Mouse (Mus musculus): ENCODE measurements around the gene Pex16. TPM values are rescaled to one million over a fixed set of nuclear protein-coding genes. Genes with fewer than 3 reads are reported as not detected.
"Not testable (repeated sequence)": the region's sequence is repeated elsewhere in the genome, so short reads cannot be mapped to it uniquely, and the experiment has no call there.

The Pex16 gene
- polyA plus RNA-seq, 1 experiment from 2014 or later = 19.6 TPM

GRCm38 (mm10) chr2:92397436-92397835 lies 23.0 kb downstream of the Pex16 start:
- Histone ChIP-seq H3K9me3 (ENCODE audit: control insufficient read depth, low read length) (no peaks in the 10 kb centered on the region), H3K9ac (ENCODE audit: low read depth, low read length) (no peak overlapping the region), H3K27ac (replicated peaks; ENCODE audit: low read depth, low read length) (no peak overlapping the region), H3K4me2 (ENCODE audit: low read depth, low read length) (no peak overlapping the region), H3K27me3 (replicated peaks; ENCODE audit: control insufficient read depth, insufficient read depth, low read length) (no peaks in the 10 kb centered on the region; the same call in 1 of the 2 replicates), H3K4me3 (ENCODE audit: low read depth, low read length) (no peak overlapping the region), H3K36me3 (ENCODE audit: control insufficient read depth, insufficient read depth, low read length) (no peaks in the 10 kb centered on the region), H3K4me1 (ENCODE audit: control insufficient read depth, insufficient read depth, low read length) (peaks cover 7% of the 10 kb centered on the region; the same call in 1 of the 2 replicates)
- ATAC-seq (ENCODE audit: low read depth) (no peak), DNase-seq (ENCODE audit: low spot score) (no peak)
- WGBS = 67% methylated on average over 1 of the region's 1 CpGs

GRCm38 (mm10) chr2:92399877-92400276 lies 25.4 kb downstream of the Pex16 start:
- H3K4me2 ChIP-seq (ENCODE audit: low read depth, low read length); H3K9ac ChIP-seq (ENCODE audit: low read depth, low read length); H3K9me3 ChIP-seq (ENCODE audit: control insufficient read depth, low read length); DNase-seq (ENCODE audit: low spot score); H3K27ac ChIP-seq (replicated peaks; ENCODE audit: low read depth, low read length); H3K4me1 ChIP-seq (ENCODE audit: control insufficient read depth, insufficient read depth, low read length); ATAC-seq (ENCODE audit: low read depth); H3K4me3 ChIP-seq (ENCODE audit: low read depth, low read length); H3K27me3 ChIP-seq (replicated peaks; ENCODE audit: control insufficient read depth, insufficient read depth, low read length): not testable (repeated sequence)
- peaks cover 16% of the 10 kb centered on the region for H3K36me3 ChIP-seq (ENCODE audit: control insufficient read depth, insufficient read depth, low read length)
- WGBS = 73% methylated on average over 2 of the region's 4 CpGs

GRCm38 (mm10) chr2:92400682-92401081 lies 26.2 kb downstream of the Pex16 start:
- peak overlapping the region; percentile 91 for H3K4me2 ChIP-seq (ENCODE audit: low read depth, low read length)
- H3K27me3 ChIP-seq (replicated peaks; ENCODE audit: control insufficient read depth, insufficient read depth, low read length) = no peaks in the 10 kb centered on the region; the same call in 1 of the 2 replicates
- no peak overlapping the region for H3K27ac ChIP-seq (replicated peaks; ENCODE audit: low read depth, low read length)
- DNase-seq (ENCODE audit: low spot score) = no peak
- no peaks in the 10 kb centered on the region for H3K9me3 ChIP-seq (ENCODE audit: control insufficient read depth, low read length)
- peaks cover 4% of the 10 kb centered on the region; the same call in 1 of the 2 replicates for H3K4me1 ChIP-seq (ENCODE audit: control insufficient read depth, insufficient read depth, low read length)
- H3K9ac ChIP-seq (ENCODE audit: low read depth, low read length) = peak overlapping the region; percentile 76
- H3K36me3 ChIP-seq (ENCODE audit: control insufficient read depth, insufficient read depth, low read length) = peaks cover 24% of the 10 kb centered on the region
- peak overlapping the region; percentile 61 for H3K4me3 ChIP-seq (ENCODE audit: low read depth, low read length)
- no peak for ATAC-seq (ENCODE audit: low read depth)
- 2% methylated on average over 15 of the region's 22 CpGs for WGBS

- Histone ChIP-seq H3K27me3 (replicated peaks; ENCODE audit: control insufficient read depth, insufficient read depth, low read length) (no peaks in the 10 kb centered on the region; the same call in 1 of the 2 replicates), H3K9ac (ENCODE audit: low read depth, low read length) (peak within 1 kb of the TSS; percentile 76), H3K9me3 (ENCODE audit: control insufficient read depth, low read length) (no peaks in the 10 kb centered on the region), H3K4me2 (ENCODE audit: low read depth, low read length) (peak within 1 kb of the TSS; percentile 91), H3K4me1 (ENCODE audit: control insufficient read depth, insufficient read depth, low read length) (peaks cover 4% of the 10 kb centered on the region; the same call in 1 of the 2 replicates), H3K27ac (replicated peaks; ENCODE audit: low read depth, low read length) (no peak within 1 kb of the TSS), H3K4me3 (ENCODE audit: low read depth, low read length) (peak within 1 kb of the TSS; percentile 61), H3K36me3 (ENCODE audit: control insufficient read depth, insufficient read depth, low read length) (peaks cover 24% of the 10 kb centered on the region)
- ATAC-seq (ENCODE audit: low read depth) = peak; percentile 74
- WGBS = 10% methylated on average over 5 of the region's 59 CpGs
- DNase-seq (ENCODE audit: low spot score) = peak; percentile 65
Measured at GRCm38 (mm10) chr2:92401091-92401561, 26.6 kb downstream of the Pex16 start, which contains the start of gene Mapk8ip1. Gene Mapk8ip1 (minus strand): TSS chr2:92401263.

GRCm38 (mm10) chr2:92402591-92403326 lies 28.3 kb downstream of the Pex16 start:
- Histone ChIP-seq H3K27ac (replicated peaks; ENCODE audit: low read depth, low read length) (no peak overlapping the region), H3K9me3 (ENCODE audit: control insufficient read depth, low read length) (no peaks in the 10 kb centered on the region), H3K36me3 (ENCODE audit: control insufficient read depth, insufficient read depth, low read length) (peaks cover 34% of the 10 kb centered on the region), H3K4me1 (ENCODE audit: control insufficient read depth, insufficient read depth, low read length) (peaks cover 4% of the 10 kb centered on the region; the same call in 1 of the 2 replicates), H3K4me3 (ENCODE audit: low read depth, low read length) (no peak overlapping the region), H3K4me2 (ENCODE audit: low read depth, low read length) (no peak overlapping the region), H3K27me3 (replicated peaks; ENCODE audit: control insufficient read depth, insufficient read depth, low read length) (no peaks in the 10 kb centered on the region; the same call in 1 of the 2 replicates), H3K9ac (ENCODE audit: low read depth, low read length) (no peak overlapping the region)
- ATAC-seq (ENCODE audit: low read depth) = no peak
- DNase-seq (ENCODE audit: low spot score) = no peak
- 73% methylated on average over 4 of the region's 4 CpGs for WGBS

- Histone ChIP-seq H3K4me2 (ENCODE audit: low read depth, low read length) (no peak overlapping the region), H3K27ac (replicated peaks; ENCODE audit: low read depth, low read length) (no peak overlapping the region), H3K36me3 (ENCODE audit: control insufficient read depth, insufficient read depth, low read length) (peaks cover 44% of the 10 kb centered on the region), H3K4me3 (ENCODE audit: low read depth, low read length) (no peak overlapping the region), H3K27me3 (replicated peaks; ENCODE audit: control insufficient read depth, insufficient read depth, low read length) (no peaks in the 10 kb centered on the region; the same call in 1 of the 2 replicates), H3K4me1 (ENCODE audit: control insufficient read depth, insufficient read depth, low read length) (peaks cover 4% of the 10 kb centered on the region; the same call in 1 of the 2 replicates), H3K9me3 (ENCODE audit: control insufficient read depth, low read length) (no peaks in the 10 kb centered on the region), H3K9ac (ENCODE audit: low read depth, low read length) (no peak overlapping the region)
- no peak for ATAC-seq (ENCODE audit: low read depth)
- WGBS = 91% methylated on average over 5 of the region's 5 CpGs
- no peak for DNase-seq (ENCODE audit: low spot score)
Measured at GRCm38 (mm10) chr2:92403776-92404319, 29.4 kb downstream of the Pex16 start.

GRCm38 (mm10) chr2:92404737-92405136 lies 30.3 kb downstream of the Pex16 start:
- peaks cover 4% of the 10 kb centered on the region; the same call in 1 of the 2 replicates for H3K4me1 ChIP-seq (ENCODE audit: control insufficient read depth, insufficient read depth, low read length)
- no peaks in the 10 kb centered on the region for H3K9me3 ChIP-seq (ENCODE audit: control insufficient read depth, low read length)
- H3K36me3 ChIP-seq (ENCODE audit: control insufficient read depth, insufficient read depth, low read length) = peaks cover 53% of the 10 kb centered on the region
- ATAC-seq (ENCODE audit: low read depth) (no peak), DNase-seq (ENCODE audit: low spot score) (no peak)
- H3K9ac ChIP-seq (ENCODE audit: low read depth, low read length) = no peak overlapping the region
- H3K27ac ChIP-seq (replicated peaks; ENCODE audit: low read depth, low read length) = no peak overlapping the region
- 72% methylated on average over 6 of the region's 6 CpGs for WGBS
- no peak overlapping the region for H3K4me2 ChIP-seq (ENCODE audit: low read depth, low read length)
- H3K27me3 ChIP-seq (replicated peaks; ENCODE audit: control insufficient read depth, insufficient read depth, low read length) = no peaks in the 10 kb centered on the region; the same call in 1 of the 2 replicates
- H3K4me3 ChIP-seq (ENCODE audit: low read depth, low read length) = no peak overlapping the region

- Histone ChIP-seq H3K4me3 (ENCODE audit: low read depth, low read length) (no peak overlapping the region), H3K9ac (ENCODE audit: low read depth, low read length) (no peak overlapping the region), H3K4me2 (ENCODE audit: low read depth, low read length) (no peak overlapping the region), H3K4me1 (ENCODE audit: control insufficient read depth, insufficient read depth, low read length) (peaks cover 4% of the 10 kb centered on the region; the same call in 1 of the 2 replicates), H3K9me3 (ENCODE audit: control insufficient read depth, low read length) (no peaks in the 10 kb centered on the region), H3K36me3 (ENCODE audit: control insufficient read depth, insufficient read depth, low read length) (peaks cover 62% of the 10 kb centered on the region), H3K27ac (replicated peaks; ENCODE audit: low read depth, low read length) (no peak overlapping the region), H3K27me3 (replicated peaks; ENCODE audit: control insufficient read depth, insufficient read depth, low read length) (no peaks in the 10 kb centered on the region; the same call in 1 of the 2 replicates)
- DNase-seq (ENCODE audit: low spot score) = no peak
- ATAC-seq (ENCODE audit: low read depth) = no peak
- 92% methylated on average over 7 of the region's 7 CpGs for whole genome bisulfite sequencing
Measured at GRCm38 (mm10) chr2:92405687-92406086, 31.2 kb downstream of the Pex16 start.
